Mouse (Mus musculus) cortical plate, adult 2 months (tissue): ENCODE results near the gene Trim14.

ENCODE experiments used
- CTCF ChIP-seq: fragments of 200-500 bp; IDR thresholded peaks from 2 replicates; pipeline ENCODE4 v1.5.1; 2011; ENCODE audit warnings: mild to moderate bottlenecking, control low read depth, low read length; ENCODE audit not compliant: insufficient read depth; ENCODE audit errors: extremely low read depth
- POLR2A ChIP-seq: fragments of 200-500 bp; IDR thresholded peaks from 2 replicates; pipeline ENCODE4 v1.6.1; 2011; ENCODE audit warnings: mild to moderate bottlenecking, low read length, control low read depth; ENCODE audit not compliant: insufficient read depth; ENCODE audit errors: extremely low read depth

- TF ChIP-seq CTCF (no peak), POLR2A (peak; percentile 83)
Observed at GRCm38 (mm10) chr4:46506801-46507610, 28.9 kb downstream of the Trim14 start.
